Mouse (Mus musculus) E14TG2a.4 (cell line): ENCODE data around the gene Foxn4.

Source experiments
- CTCF ChIP-seq: conservative IDR thresholded peaks from 2 replicates; pipeline ENCODE4 v1.5.1; 2014; ENCODE audit warnings: low read length
- POU5F1 ChIP-seq: IDR thresholded peaks from 2 replicates; pipeline ENCODE4 v1.6.1; 2014; ENCODE audit warnings: low read length, borderline replicate concordance

- TF ChIP-seq CTCF (no peak), POU5F1 (no peak)
Measured at GRCm38 (mm10) chr5:114268646-114269045, 5.0 kb downstream of the Foxn4 start.
